Mouse (Mus musculus) bone marrow, adult 2 months (tissue): ENCODE data around the gene Gm14408.
"Not testable (repeated sequence)": the region's sequence is repeated elsewhere in the genome, so short reads cannot be mapped to it uniquely, and the experiment has no call there.

Experiments used
- CTCF ChIP-seq: fragments of 200-500 bp; IDR thresholded peaks from 2 replicates; pipeline ENCODE4 v1.5.1; 2011; ENCODE audit warnings: low read length, control low read depth; ENCODE audit not compliant: control insufficient read depth, insufficient read depth
- POLR2A ChIP-seq: fragments of 200-500 bp; IDR thresholded peaks from 2 replicates; pipeline ENCODE4 v1.6.1; 2011; ENCODE audit warnings: low read depth, mild to moderate bottlenecking, control low read depth, low read length, borderline replicate concordance; ENCODE audit not compliant: control insufficient read depth

GRCm38 (mm10) chr2:176830840-176831239 is at the start of gene Gm14408:
- not testable (repeated sequence) for TF ChIP-seq CTCF, POLR2A
